Mouse (Mus musculus) right cerebral cortex, postnatal 36 days (tissue): ENCODE measurements at regions not wholly inside any gene's neighbourhood (a gene's known extent, or its start where the extent isn't known, plus 50 kb on each side); places are given as distances from the start of the nearest gene placed in this dataset.

Experiments used
- DNase-seq, 2 experiments: peaks; one replicate each; pipeline ENCODE4 v3.0.0; 2022; ENCODE audit warnings: low spot score in 2 of 2, mixed read lengths in 1 of 2

GRCm38 (mm10) chr17:88306325-88306724 lies 134.2 kb upstream of the Foxn2 start:
- DNase-seq = no peak

- no peak for DNase-seq
Measured at GRCm38 (mm10) chr17:88307082-88307481, 133.4 kb upstream of the Foxn2 start.

- DNase-seq = no peak
Measured at GRCm38 (mm10) chr17:88307826-88308225, 132.7 kb upstream of the Foxn2 start.

GRCm38 (mm10) chr17:88312876-88313275 lies 127.6 kb upstream of the Foxn2 start:
- DNase-seq = no peak

- no peak for DNase-seq
Measured at GRCm38 (mm10) chr17:88316213-88316967, 124.1 kb upstream of the Foxn2 start.

GRCm38 (mm10) chr17:88317311-88317710 lies 123.2 kb upstream of the Foxn2 start:
- no peak for DNase-seq

GRCm38 (mm10) chr17:88317806-88318205 lies 122.7 kb upstream of the Foxn2 start:
- DNase-seq = no peak

- no peak for DNase-seq
Measured at GRCm38 (mm10) chr17:88318207-88318791, 122.2 kb upstream of the Foxn2 start.

- no peak for DNase-seq
Measured at GRCm38 (mm10) chr17:88318936-88319335, 121.6 kb upstream of the Foxn2 start.

GRCm38 (mm10) chr17:88320686-88321085 lies 119.8 kb upstream of the Foxn2 start:
- no peak for DNase-seq

GRCm38 (mm10) chr17:88325326-88325909 lies 115.1 kb upstream of the Foxn2 start:
- DNase-seq = no peak

- no peak for DNase-seq
Measured at GRCm38 (mm10) chr17:88325910-88326739, 114.4 kb upstream of the Foxn2 start.

GRCm38 (mm10) chr17:88326740-88327123 lies 113.8 kb upstream of the Foxn2 start:
- no peak for DNase-seq

GRCm38 (mm10) chr17:88327791-88328190 lies 112.7 kb upstream of the Foxn2 start:
- DNase-seq = no peak

- DNase-seq = no peak
Measured at GRCm38 (mm10) chr17:88328807-88329206, 111.7 kb upstream of the Foxn2 start.

- DNase-seq = no peak
Measured at GRCm38 (mm10) chr17:88329715-88330114, 110.8 kb upstream of the Foxn2 start.

GRCm38 (mm10) chr17:88330129-88330528 lies 110.4 kb upstream of the Foxn2 start:
- no peak for DNase-seq

- no peak for DNase-seq
Measured at GRCm38 (mm10) chr17:88333816-88334215, 106.7 kb upstream of the Foxn2 start.

- no peak for DNase-seq
Measured at GRCm38 (mm10) chr17:88335271-88335670, 105.2 kb upstream of the Foxn2 start.

GRCm38 (mm10) chr17:88336140-88336769 lies 104.3 kb upstream of the Foxn2 start:
- no peak for DNase-seq

GRCm38 (mm10) chr17:88337649-88338404 lies 102.7 kb upstream of the Foxn2 start:
- DNase-seq = no peak
